Mouse (Mus musculus) embryonic fibroblast, embryonic 13.5 days (primary cell): Measurements from ENCODE around the gene Mphosph9.

Source experiments
- CTCF ChIP-seq: IDR thresholded peaks from 2 replicates; pipeline ENCODE4 v1.5.1; 2011; ENCODE audit warnings: mild to moderate bottlenecking, control low read depth, low read length, moderate library complexity, borderline replicate concordance; ENCODE audit not compliant: insufficient read depth
- POLR2A ChIP-seq: IDR thresholded peaks from 2 replicates; pipeline ENCODE4 v1.6.1; 2011; ENCODE audit warnings: low read depth, mild to moderate bottlenecking, control low read depth, low read length, moderate library complexity

- TF ChIP-seq CTCF (no peak), POLR2A (no peak)
Observed at GRCm38 (mm10) chr5:124376401-124376800, 48.6 kb upstream of the Mphosph9 start.
